ENCODE assay signal across 21 mouse cellular contexts in genomic region chr10:12850781-12851471, GRCm38 (mm10). TPM values are rescaled to one million over a fixed set of nuclear protein-coding genes. Genes with fewer than 3 reads are reported as not detected.
DNase-seq lines count a peak whose midpoint lies in the region; ATAC-seq and TF ChIP-seq lines count a peak whose summit lies in the region.
"Had no signal": no experiment of that assay in that cellular context is flagged by ENCODE, and none has a peak within 500 bp of the region (broad histone marks: within the 10 kb centered on the region; RNA-seq: fewer than 3 reads in every experiment).

No protein-coding gene starts in this region.

- no peak for TF ChIP-seq EP300 in lung, postnatal 0 days (IDR thresholded peaks at IDR 0.05)

- no peak for TF ChIP-seq CTCF in lung, postnatal 0 days (IDR thresholded peaks at IDR 0.05)
- no peak for TF ChIP-seq CTCF in thymus, adult 2 months (IDR thresholded peaks at IDR 0.05; ENCODE audit: borderline replicate concordance, control insufficient read depth, extremely low read depth, insufficient read depth, low read length, poor library complexity)

- H3K4me2 ChIP-seq in heart, embryonic 13.5 days: no peak overlapping the region
- H3K4me2 ChIP-seq in heart, embryonic 11.5 days: no peak overlapping the region
- no peak overlapping the region for H3K4me2 ChIP-seq in lung, postnatal 0 days (replicated peaks; ENCODE audit: low read depth, low read length)
- no peak overlapping the region for H3K4me2 ChIP-seq in hindbrain, embryonic 13.5 days
- H3K4me2 ChIP-seq: hindbrain, embryonic 15.5 days; liver, embryonic 11.5 days had no signal

- no peak for ATAC-seq in heart, embryonic 13.5 days (ENCODE audit: extremely low read depth, insufficient number of reproducible peaks, low FRiP score, low TSS enrichment)
- no peak for ATAC-seq in heart, embryonic 11.5 days (replicated peaks; ENCODE audit: insufficient number of reproducible peaks, low FRiP score, low TSS enrichment)
- ATAC-seq in lung, postnatal 0 days: peak; percentile 54
- ATAC-seq in hindbrain, embryonic 13.5 days (ENCODE audit: low FRiP score): no peak
- ATAC-seq: CD4-positive, CD25-positive, alpha-beta regulatory T cell, adult 4 months; forebrain, embryonic 14.5 days had no signal

- H3K4me1 ChIP-seq in heart, embryonic 13.5 days: peaks cover 59% of the 10 kb centered on the region
- peaks cover 29% of the 10 kb centered on the region for H3K4me1 ChIP-seq in heart, embryonic 11.5 days (ENCODE audit: control insufficient read depth, insufficient read depth, low read length)
- H3K4me1 ChIP-seq in lung, postnatal 0 days (ENCODE audit: insufficient read depth, low read depth, low read length): no peaks in the 10 kb centered on the region; the same call in 1 of the 2 replicates
- peaks cover 18% of the 10 kb centered on the region for H3K4me1 ChIP-seq in brown adipose tissue, adult 24 weeks (ENCODE audit: control insufficient read depth, insufficient read depth, insufficient read length, low read length)
- 0 out of 2 replicates have a peak, but pooled peaks cover 3% of the 10 kb centered on the region for H3K4me1 ChIP-seq in hindbrain, embryonic 13.5 days (replicated peaks)
- peaks cover 3% of the 10 kb centered on the region; the same call in 1 of the 2 replicates for H3K4me1 ChIP-seq in thymus, adult 2 months (replicated peaks; ENCODE audit: control insufficient read depth, insufficient read depth, low read length)
- H3K4me1 ChIP-seq: hindbrain, embryonic 15.5 days had no signal

- DNase-seq in lung, postnatal 0 days (ENCODE audit: low spot score): no peak
- DNase-seq in lung, postnatal 14 days: no peak
- DNase-seq in thymus, adult 2 months: no peak
- DNase-seq: adrenal gland, adult 8-10 months; cerebellum, adult 11-12 months; cerebellum, postnatal 36 days; kidney, adult 11 months; layer of hippocampus, postnatal 36 days; left cerebral cortex, postnatal 4 days; lung, adult 2 months; midbrain, embryonic 14.5 days; right cerebral cortex, adult 18-20 months had no signal

- no peaks in the 10 kb centered on the region for H3K9me3 ChIP-seq in heart, embryonic 13.5 days
- 0 out of 2 replicates have a peak, but pooled peaks cover 2% of the 10 kb centered on the region for H3K9me3 ChIP-seq in heart, embryonic 11.5 days (replicated peaks; ENCODE audit: control insufficient read depth, low read length)
- no peaks in the 10 kb centered on the region for H3K9me3 ChIP-seq in lung, postnatal 0 days (ENCODE audit: low read length)
- no peaks in the 10 kb centered on the region for H3K9me3 ChIP-seq in hindbrain, embryonic 13.5 days
- H3K9me3 ChIP-seq: G1E; hindbrain, embryonic 15.5 days had no signal

- peaks cover 13% of the 10 kb centered on the region for H3K36me3 ChIP-seq in heart, embryonic 13.5 days
- H3K36me3 ChIP-seq in heart, embryonic 11.5 days (ENCODE audit: control insufficient read depth, insufficient read depth, low read length): no peaks in the 10 kb centered on the region; the same call in 1 of the 2 replicates
- no peaks in the 10 kb centered on the region for H3K36me3 ChIP-seq in lung, postnatal 0 days (ENCODE audit: insufficient read depth, low read length)
- H3K36me3 ChIP-seq in hindbrain, embryonic 13.5 days: no peaks in the 10 kb centered on the region
- no peaks in the 10 kb centered on the region for H3K36me3 ChIP-seq in thymus, adult 2 months (ENCODE audit: control insufficient read depth, insufficient read depth, low read length)
- H3K36me3 ChIP-seq: hindbrain, embryonic 15.5 days had no signal

- 63% methylated on average over 7 of the region's 7 CpGs for WGBS in heart, embryonic 13.5 days
- 67% methylated on average over 7 of the region's 7 CpGs for WGBS in heart, embryonic 11.5 days (ENCODE audit: insufficient replicate concordance)
- WGBS in lung, postnatal 0 days: 68% methylated on average over 7 of the region's 7 CpGs
- 87% methylated on average over 7 of the region's 7 CpGs for WGBS in hindbrain, embryonic 13.5 days
- WGBS in thymus, adult 2 months: 83% methylated on average over 7 of the region's 7 CpGs

- no peak for TF ChIP-seq POLR2A in thymus, adult 2 months (IDR thresholded peaks at IDR 0.05; ENCODE audit: control insufficient read depth, extremely low read depth, insufficient read depth, low read length, poor library complexity)

- no peak overlapping the region for H3K4me3 ChIP-seq in heart, embryonic 13.5 days
- H3K4me3 ChIP-seq in heart, embryonic 11.5 days (ENCODE audit: low read depth, low read length): no peak overlapping the region
- H3K4me3 ChIP-seq in lung, postnatal 0 days (ENCODE audit: low read depth, low read length): no peak overlapping the region
- no peak overlapping the region for H3K4me3 ChIP-seq in brown adipose tissue, adult 24 weeks (ENCODE audit: insufficient read depth, low read depth, low read length)
- H3K4me3 ChIP-seq in hindbrain, embryonic 13.5 days: no peak overlapping the region
- H3K4me3 ChIP-seq in thymus, adult 2 months (ENCODE audit: control insufficient read depth, insufficient read depth, low read length): no peak overlapping the region
- H3K4me3 ChIP-seq: hindbrain, embryonic 15.5 days had no signal

- H3K27me3 ChIP-seq in heart, embryonic 13.5 days (replicated peaks): no peaks in the 10 kb centered on the region
- no peaks in the 10 kb centered on the region for H3K27me3 ChIP-seq in heart, embryonic 11.5 days (ENCODE audit: control insufficient read depth, insufficient read depth, low read length)
- no peaks in the 10 kb centered on the region for H3K27me3 ChIP-seq in lung, postnatal 0 days (replicated peaks; ENCODE audit: insufficient read depth, low read length)
- no peaks in the 10 kb centered on the region for H3K27me3 ChIP-seq in hindbrain, embryonic 13.5 days
- no peaks in the 10 kb centered on the region for H3K27me3 ChIP-seq in thymus, adult 2 months (ENCODE audit: control insufficient read depth, insufficient read depth, low read length)
- H3K27me3 ChIP-seq: hindbrain, embryonic 15.5 days had no signal

- no peak overlapping the region for H3K9ac ChIP-seq in heart, embryonic 13.5 days
- H3K9ac ChIP-seq in heart, embryonic 11.5 days (ENCODE audit: low read depth, low read length): no peak overlapping the region
- H3K9ac ChIP-seq in lung, postnatal 0 days (replicated peaks; ENCODE audit: low read depth): no peak overlapping the region
- no peak overlapping the region for H3K9ac ChIP-seq in hindbrain, embryonic 13.5 days
- H3K9ac ChIP-seq: hindbrain, embryonic 15.5 days had no signal

- H3K27ac ChIP-seq in heart, embryonic 13.5 days (replicated peaks): peak overlapping the region; percentile 9; the same call in 1 of the 2 replicates
- H3K27ac ChIP-seq in heart, embryonic 11.5 days (ENCODE audit: low read depth, low read length): no peak overlapping the region
- H3K27ac ChIP-seq in lung, postnatal 0 days (ENCODE audit: low read length): peak overlapping the region; percentile 20; the same call in 1 of the 2 replicates
- H3K27ac ChIP-seq in brown adipose tissue, adult 24 weeks (replicated peaks; ENCODE audit: low read depth, low read length): peak overlapping the region; percentile 12; the same call in 1 of the 2 replicates
- no peak overlapping the region for H3K27ac ChIP-seq in hindbrain, embryonic 13.5 days
- H3K27ac ChIP-seq in thymus, adult 2 months (ENCODE audit: control insufficient read depth, insufficient read depth, low read length): no peak overlapping the region
- H3K27ac ChIP-seq: hindbrain, embryonic 15.5 days had no signal

RNA-seq across cellular contexts. Expression of gene Utrn, which starts 18.2 kb away (rescaled TPM):
- 55.0 and 55.8 TPM in 2 replicates for polyA plus RNA-seq in heart, embryonic 13.5 days (2015; fragmentation: Nextera tagmentation; extraction: Ambion mirVana)
- polyA plus RNA-seq in heart, embryonic 11.5 days (2014; fragmentation: Nextera tagmentation; extraction: Ambion mirVana): 47.3 and 68.5 TPM in 2 replicates
- polyA plus RNA-seq in lung, postnatal 0 days (2015; fragmentation: Nextera tagmentation; extraction: Ambion mirVana): 88.4 and 107 TPM in 2 replicates
- 27.9 and 42.7 TPM in 2 replicates for polyA plus RNA-seq in brown adipose tissue, adult 24 weeks (2012; ENCODE audit: insufficient read depth, insufficient read length, missing spikeins)
- 30.1 and 31.4 TPM in 2 replicates for polyA plus RNA-seq in hindbrain, embryonic 13.5 days (2015; fragmentation: Nextera tagmentation; extraction: Ambion mirVana)
- 25.7 and 30.3 TPM in 2 replicates for polyA plus RNA-seq in thymus, adult 2 months (2012; rRNA removed)

Comparison
In these comparisons a context has a peak if more than half of its experiments do, and no peak if none do; other contexts are left out.
1. H3K27ac ChIP-seq: peak in heart, embryonic 13.5 days (single experiment), lung, postnatal 0 days (single experiment) and brown adipose tissue, adult 24 weeks (single experiment); none in heart, embryonic 11.5 days (single experiment), hindbrain, embryonic 13.5 days (single experiment) and thymus, adult 2 months (single experiment).